Mouse (Mus musculus) megakaryocyte, embryonic 14.5 days (primary cell): ENCODE results near the gene Gm38392.

Experiments
- FLI1 ChIP-seq: IDR thresholded peaks from 2 replicates; pipeline ENCODE4 v1.6.1; 2012; ENCODE audit warnings: low read length, inconsistent platforms, mixed read lengths
- GATA1 ChIP-seq: IDR thresholded peaks from 3 replicates; pipeline ENCODE4 v1.6.1; 2012; ENCODE audit warnings: mixed read lengths, low read length, inconsistent platforms, borderline replicate concordance

- TF ChIP-seq GATA1 = no peak
- TF ChIP-seq FLI1 = no peak
Observed at GRCm38 (mm10) chr3:88268991-88269390, 18.0 kb downstream of the Gm38392 start.
